Mouse (Mus musculus): ENCODE results near the gene Zbtb32.

The Zbtb32 gene

GRCm38 (mm10) chr7:30585170-30585569 lies 13.5 kb downstream of the Zbtb32 start:
- in situ Hi-C loops (cut with MboI; ENCODE audit: low pct_unique_long_range_greater_than_20kb in 1 of 2, low sequenced_read_pairs in 2 of 2, unreplicated experiment in 1 of 2) = no loop called here

GRCm38 (mm10) chr7:30584339-30584738 lies 14.4 kb downstream of the Zbtb32 start:
- in situ Hi-C loops (cut with MboI; ENCODE audit: low pct_unique_long_range_greater_than_20kb in 1 of 2, low sequenced_read_pairs in 2 of 2, unreplicated experiment in 1 of 2) = no loop called here

- in situ Hi-C loops (cut with MboI; ENCODE audit: low pct_unique_long_range_greater_than_20kb in 1 of 2, low sequenced_read_pairs in 2 of 2, unreplicated experiment in 1 of 2) = no loop called here
Observed at GRCm38 (mm10) chr7:30581547-30581946, 17.2 kb downstream of the Zbtb32 start.

- in situ Hi-C loops (cut with MboI; ENCODE audit: low pct_unique_long_range_greater_than_20kb in 1 of 2, low sequenced_read_pairs in 2 of 2, unreplicated experiment in 1 of 2) = no loop called here
Observed at GRCm38 (mm10) chr7:30579950-30580349, 18.8 kb downstream of the Zbtb32 start.

GRCm38 (mm10) chr7:30572969-30573368 lies 25.7 kb downstream of the Zbtb32 start:
- in situ Hi-C loops (cut with MboI; ENCODE audit: low pct_unique_long_range_greater_than_20kb in 1 of 2, low sequenced_read_pairs in 2 of 2, unreplicated experiment in 1 of 2) = no loop called here

- in situ Hi-C loops (cut with MboI; ENCODE audit: low pct_unique_long_range_greater_than_20kb in 1 of 2, low sequenced_read_pairs in 2 of 2, unreplicated experiment in 1 of 2) = no loop called here
Observed at GRCm38 (mm10) chr7:30572389-30572788, 26.3 kb downstream of the Zbtb32 start.

GRCm38 (mm10) chr7:30567555-30567954 lies 31.2 kb downstream of the Zbtb32 start:
- in situ Hi-C loops (cut with MboI; ENCODE audit: low pct_unique_long_range_greater_than_20kb in 1 of 2, low sequenced_read_pairs in 2 of 2, unreplicated experiment in 1 of 2) = no loop called here

- in situ Hi-C loops (cut with MboI; ENCODE audit: low pct_unique_long_range_greater_than_20kb in 1 of 2, low sequenced_read_pairs in 2 of 2, unreplicated experiment in 1 of 2) = no loop called here
Observed at GRCm38 (mm10) chr7:30566033-30566432, 32.7 kb downstream of the Zbtb32 start.

- in situ Hi-C loops (cut with MboI; ENCODE audit: low pct_unique_long_range_greater_than_20kb in 1 of 2, low sequenced_read_pairs in 2 of 2, unreplicated experiment in 1 of 2) = no loop called here
Observed at GRCm38 (mm10) chr7:30564970-30565571, 33.6 kb downstream of the Zbtb32 start, which contains the start of gene Igflr1. Gene Igflr1 (plus strand): TSS chr7:30565427.

DNA sequence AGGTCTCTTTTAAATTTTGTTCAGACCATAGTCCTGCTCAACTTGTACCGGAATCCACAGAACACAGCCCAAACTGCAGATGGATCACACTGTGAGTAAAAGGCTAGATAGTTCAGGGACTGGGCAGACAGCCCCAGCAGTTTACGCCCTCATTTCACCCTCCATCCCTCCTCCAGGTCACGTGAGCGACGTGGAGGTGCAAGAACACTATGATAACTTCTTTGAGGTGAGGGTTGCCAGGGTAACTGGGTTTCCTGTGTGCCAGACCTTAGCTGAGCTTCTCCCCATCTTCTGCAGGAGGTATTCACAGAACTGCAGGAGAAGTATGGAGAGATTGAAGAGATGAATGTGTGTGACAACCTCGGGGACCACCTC lies 34.8 kb downstream of the Zbtb32 start:
- in situ Hi-C loops (cut with MboI; ENCODE audit: low pct_unique_long_range_greater_than_20kb in 1 of 2, low sequenced_read_pairs in 2 of 2, unreplicated experiment in 1 of 2) = no loop called here

- in situ Hi-C loops (cut with MboI; ENCODE audit: low pct_unique_long_range_greater_than_20kb in 1 of 2, low sequenced_read_pairs in 2 of 2, unreplicated experiment in 1 of 2) = no loop called here
Observed at GRCm38 (mm10) chr7:30563117-30563905, 35.4 kb downstream of the Zbtb32 start, which contains the start of the genes U2af1l4, Gm49396 and Psenen. Gene U2af1l4 (plus strand): TSS chr7:30563301. Gene Gm49396 (plus strand): TSS chr7:30563344. Gene Psenen (minus strand): TSS chr7:30563627.

DNA sequence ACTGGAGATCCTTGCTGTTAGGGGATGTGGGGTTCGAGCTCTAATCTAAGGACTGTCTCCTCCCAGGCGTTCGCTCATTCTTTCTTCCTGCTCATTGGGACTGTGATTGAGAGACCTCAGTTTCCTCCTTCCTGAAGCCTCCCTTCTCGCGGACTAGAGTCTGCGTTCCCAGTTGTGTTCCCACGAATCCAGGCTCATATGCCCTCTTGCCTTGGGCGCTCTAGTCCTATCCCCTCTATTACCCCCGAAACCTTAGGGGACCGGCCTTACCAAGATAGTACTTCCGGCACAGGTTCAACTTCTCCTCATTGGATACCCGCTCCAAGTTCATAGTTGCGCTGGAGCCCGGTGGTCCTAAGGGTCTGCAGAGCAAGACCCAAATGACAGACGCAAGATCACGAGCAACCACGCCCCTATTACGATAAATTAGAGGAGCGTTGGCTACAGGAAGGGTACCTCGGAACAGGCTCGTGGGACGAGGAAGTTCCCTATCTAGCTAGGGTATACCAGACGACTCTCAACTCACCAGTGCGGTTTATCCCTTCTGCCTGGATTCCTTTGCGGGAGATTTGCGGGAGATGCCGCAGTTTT lies 36.1 kb downstream of the Zbtb32 start:
- in situ Hi-C loops (cut with MboI; ENCODE audit: low pct_unique_long_range_greater_than_20kb in 1 of 2, low sequenced_read_pairs in 2 of 2, unreplicated experiment in 1 of 2) = no loop called here

GRCm38 (mm10) chr7:30560296-30560695 lies 38.4 kb downstream of the Zbtb32 start:
- in situ Hi-C loops (cut with MboI; ENCODE audit: low pct_unique_long_range_greater_than_20kb in 1 of 2, low sequenced_read_pairs in 2 of 2, unreplicated experiment in 1 of 2) = no loop called here

GRCm38 (mm10) chr7:30559443-30559954 lies 39.2 kb downstream of the Zbtb32 start, which contains the start of gene Lin37:
Gene Lin37 (minus strand): TSS chr7:30559838.
- in situ Hi-C loops (cut with MboI; ENCODE audit: low pct_unique_long_range_greater_than_20kb in 1 of 2, low sequenced_read_pairs in 2 of 2, unreplicated experiment in 1 of 2) = no loop called here

- in situ Hi-C loops (cut with MboI; ENCODE audit: low pct_unique_long_range_greater_than_20kb in 1 of 2, low sequenced_read_pairs in 2 of 2, unreplicated experiment in 1 of 2) = no loop called here
Observed at GRCm38 (mm10) chr7:30558656-30559442, 39.9 kb downstream of the Zbtb32 start.

- in situ Hi-C loops (cut with MboI; ENCODE audit: low pct_unique_long_range_greater_than_20kb in 1 of 2, low sequenced_read_pairs in 2 of 2, unreplicated experiment in 1 of 2) = no loop called here
Observed at GRCm38 (mm10) chr7:30557901-30558514, 40.7 kb downstream of the Zbtb32 start.

GRCm38 (mm10) chr7:30556894-30557536 lies 41.7 kb downstream of the Zbtb32 start:
- in situ Hi-C loops (cut with MboI; ENCODE audit: low pct_unique_long_range_greater_than_20kb in 1 of 2, low sequenced_read_pairs in 2 of 2, unreplicated experiment in 1 of 2) = no loop called here

All from mouse embryonic stem cell (cell line).